Mouse (Mus musculus) monocyte, adult 2 months (primary cell): ENCODE data around the gene Map2k2.

Experiments
- DNase-seq, 2 experiments: peaks; one replicate each; pipeline ENCODE4 v3.0.0; 2022; ENCODE audit warnings: low spot score in 2 of 2, low read depth in 1 of 2

Gene Map2k2

GRCm38 (mm10) chr10:81094931-81095678 is 10.6 kb upstream of the Map2k2 start:
- no peak for DNase-seq

- peak; percentile 51 to 82 for DNase-seq
These were observed 502 bp downstream of the Map2k2 start for GRCm38 (mm10) chr10:81106113-81106721.

DNA sequence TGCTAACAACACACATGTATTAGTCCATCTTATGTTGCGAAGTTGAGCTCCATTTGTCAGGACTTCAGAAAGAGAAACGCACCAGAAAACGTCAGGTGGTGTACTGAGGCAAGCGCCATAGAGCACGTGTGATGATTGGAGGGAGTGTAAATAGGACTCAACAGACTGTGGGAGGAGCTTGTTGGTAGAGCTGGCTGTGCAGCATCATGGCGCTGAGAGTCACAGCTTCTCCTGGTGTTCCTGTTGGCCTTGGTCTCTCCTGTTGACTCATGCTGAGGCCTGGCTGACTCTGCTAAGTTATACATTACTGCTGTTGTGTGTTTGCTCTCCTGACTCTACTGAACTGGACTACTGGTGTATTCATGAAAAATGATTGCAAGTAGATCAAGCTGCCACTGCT is 7.2 kb downstream of the Map2k2 start:
- no peak for DNase-seq

DNA sequence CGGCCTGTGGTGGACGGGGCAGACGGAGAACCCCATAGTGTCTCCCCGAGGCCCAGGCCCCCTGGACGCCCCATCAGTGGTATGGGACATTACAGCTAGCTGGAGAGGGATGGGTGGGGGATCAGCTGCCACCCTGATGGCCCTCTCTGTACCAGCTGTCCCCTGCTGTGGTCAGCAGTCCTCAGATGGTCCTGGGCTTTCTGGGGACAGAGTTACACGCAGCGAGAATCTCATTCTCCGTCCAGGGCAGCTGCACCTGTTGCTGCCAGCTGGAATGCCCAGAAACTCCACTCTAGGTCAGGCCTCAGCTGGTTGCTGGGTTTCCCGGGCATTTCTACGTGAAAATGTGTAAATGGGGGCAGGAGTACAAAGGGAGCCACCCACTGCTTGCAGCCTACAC is 13.9 kb downstream of the Map2k2 start:
- no peak for DNase-seq

DNA sequence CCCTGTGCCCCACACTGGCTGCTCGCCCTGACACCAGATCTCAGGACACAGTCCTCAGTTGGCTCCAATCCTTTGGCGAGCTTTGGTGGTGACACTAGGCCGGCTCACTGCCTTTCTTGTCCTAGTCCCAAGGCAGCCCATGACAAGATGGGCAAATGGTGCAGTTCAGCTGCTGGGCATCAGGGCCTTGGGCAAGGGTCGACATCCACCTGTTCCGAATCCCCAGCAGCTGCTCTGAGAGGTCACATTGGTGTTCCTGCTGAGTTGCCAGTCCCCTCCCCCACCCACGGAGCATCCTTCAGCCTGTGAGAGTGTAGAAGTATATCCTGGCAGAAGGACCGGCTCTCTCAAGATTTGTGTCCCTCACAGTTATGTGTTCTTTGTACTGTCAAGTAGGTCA is 14.9 kb downstream of the Map2k2 start:
- DNase-seq, result no peak

DNA sequence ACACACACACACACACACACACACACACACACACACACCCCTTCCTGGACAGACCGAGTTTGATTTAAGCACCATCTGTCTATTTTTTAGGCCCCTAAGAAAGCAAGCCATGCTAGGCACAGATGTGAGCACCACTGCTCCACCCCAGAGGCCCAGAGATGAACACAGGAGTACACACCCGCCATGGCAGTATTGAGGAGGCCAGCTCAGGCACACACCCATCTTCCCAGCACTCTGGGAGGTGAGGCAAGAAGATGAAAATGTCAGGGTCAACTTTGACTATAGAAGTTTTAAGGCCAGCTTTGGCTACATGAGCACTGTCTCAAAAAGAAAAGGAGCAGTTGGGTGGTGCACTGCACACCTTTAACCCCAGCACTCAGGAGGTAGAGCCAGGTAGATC is 17.2 kb downstream of the Map2k2 start:
- DNase-seq, result no peak

GRCm38 (mm10) chr10:81123500-81123899 is 17.8 kb downstream of the Map2k2 start:
- no peak for DNase-seq

DNA sequence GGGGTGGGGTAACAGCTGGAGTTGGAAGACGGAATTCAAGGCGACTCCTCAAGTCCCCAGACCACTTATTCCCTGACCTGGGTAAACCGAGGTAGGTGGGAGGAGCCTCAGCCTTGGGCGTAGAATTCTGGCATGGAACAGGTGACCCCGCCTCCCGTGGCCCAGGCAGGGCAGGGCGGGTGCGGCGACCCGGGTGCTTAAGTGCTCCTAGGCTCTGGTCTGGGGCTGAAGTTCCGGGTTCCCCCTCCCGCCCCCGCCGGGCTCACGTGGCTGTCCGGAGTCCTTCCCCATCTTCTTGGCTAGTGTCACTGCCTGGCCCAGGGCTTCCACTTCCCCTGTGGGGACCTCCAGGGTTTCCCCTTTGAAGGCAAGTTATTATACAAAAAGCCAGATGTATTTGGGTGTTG is 28.5 kb downstream of the Map2k2 start:
- DNase-seq, result peak; percentile 77 to 89

DNA sequence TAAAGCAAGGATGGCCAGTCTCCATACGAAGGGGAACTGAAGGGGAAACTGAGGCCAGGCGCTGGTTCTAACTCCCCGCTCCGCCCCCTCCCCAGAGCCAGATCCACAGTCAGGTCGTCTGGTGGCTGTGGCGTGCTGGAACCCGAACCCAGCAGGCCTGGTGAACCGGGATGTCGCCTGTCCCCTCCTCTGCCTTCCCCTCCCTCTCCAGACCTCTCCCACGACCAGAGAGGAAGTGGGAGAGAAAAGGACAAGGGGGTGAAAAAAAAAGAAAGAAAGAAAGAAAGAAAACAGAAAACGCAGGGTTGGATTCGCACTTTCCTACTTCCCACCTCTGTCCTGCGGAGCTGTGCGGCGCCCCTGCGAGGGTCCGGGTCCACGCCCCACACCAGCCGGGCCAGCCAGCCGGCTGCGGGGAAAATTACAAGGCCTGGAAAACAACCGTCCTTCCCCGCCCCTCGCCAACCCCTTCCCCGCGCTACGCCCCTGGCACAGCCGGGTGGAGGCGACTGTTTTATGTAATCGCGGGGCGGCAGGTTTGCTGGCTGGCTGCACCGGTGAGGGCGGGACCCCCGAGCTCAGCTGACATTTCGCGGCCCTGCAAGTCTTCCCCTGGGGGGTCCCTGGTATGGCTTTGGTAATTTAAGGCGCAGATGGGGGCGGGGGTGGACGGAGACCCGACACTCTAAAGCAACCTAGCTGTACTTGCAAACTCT is 29.4 kb downstream of the Map2k2 start, which contains the start of gene Zbtb7a:
Gene Zbtb7a (plus strand): TSS at position 255 of the 716 bp plus-strand sequence.
- DNase-seq, result no peak

DNA sequence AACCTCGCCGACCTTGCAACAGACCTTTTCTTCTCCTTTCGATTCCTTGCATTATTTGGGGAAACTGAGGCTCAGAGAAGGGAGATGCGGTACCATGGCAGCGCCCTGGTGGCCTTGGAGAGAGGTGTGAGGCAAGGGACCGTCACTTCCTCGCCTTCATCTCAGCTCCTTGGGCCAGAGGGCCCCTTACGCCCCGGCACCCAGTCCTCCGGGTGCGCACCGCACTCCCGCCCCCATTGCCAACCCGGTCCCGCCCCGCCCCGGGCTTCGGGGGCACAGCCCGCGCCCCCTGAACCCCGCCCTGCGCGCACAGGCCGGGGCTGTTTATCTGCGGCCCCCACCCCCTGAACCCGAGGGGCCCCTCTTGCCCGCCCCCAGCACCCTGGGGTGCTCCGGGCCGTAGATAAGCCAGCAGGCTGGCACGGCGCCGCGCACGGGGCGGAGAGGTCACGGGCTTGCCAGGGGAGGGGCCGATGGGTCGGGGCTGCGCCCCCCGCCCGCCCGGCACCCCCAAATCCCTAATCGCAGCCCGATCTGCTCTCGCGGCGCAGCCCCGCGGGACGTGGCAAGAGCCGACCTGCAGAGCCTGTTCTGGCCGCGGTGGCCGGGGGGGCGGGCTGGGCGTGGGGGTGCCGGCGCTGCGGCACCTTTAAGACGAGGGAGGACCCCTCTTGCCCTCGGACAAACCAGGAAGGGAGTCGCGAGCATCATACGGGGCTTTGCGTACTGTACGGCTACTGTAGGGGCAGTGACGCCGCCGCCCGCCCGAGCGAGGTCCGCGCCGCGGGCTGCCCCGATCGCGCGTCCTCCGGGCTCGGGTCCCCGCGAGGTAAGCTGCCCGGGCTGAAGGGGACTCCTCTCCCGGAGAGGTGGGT is 30.4 kb downstream of the Map2k2 start:
- DNase-seq, result peak in 1 of 2 experiments; percentile 48

DNA sequence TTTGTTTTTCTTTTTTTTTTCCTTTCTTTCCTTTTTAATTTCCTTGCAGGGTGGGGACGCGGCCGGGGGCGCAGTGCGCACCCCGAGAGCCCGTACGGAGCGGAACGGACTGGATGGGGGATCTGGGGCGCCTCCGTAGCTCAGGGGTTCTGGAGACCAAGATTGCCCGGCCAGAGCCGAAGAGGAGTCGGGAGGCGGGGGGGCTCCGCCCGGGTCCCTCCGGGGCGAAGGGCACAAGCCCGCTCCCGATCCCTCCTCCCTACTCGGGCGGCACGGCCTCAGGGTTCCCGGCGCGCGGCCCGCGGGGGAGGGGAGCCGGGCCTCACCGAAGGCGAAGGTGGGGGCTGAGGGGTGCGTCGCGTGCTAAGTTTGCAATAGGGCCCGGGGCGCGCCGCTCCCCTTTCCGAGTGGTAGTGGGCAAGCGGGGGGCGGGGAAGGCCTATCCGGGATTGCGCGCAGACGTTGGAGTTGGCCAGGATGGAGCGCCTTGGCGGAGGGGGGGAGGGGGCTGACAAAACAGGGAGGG is 31.1 kb downstream of the Map2k2 start:
- peak; percentile 41 to 67 for DNase-seq

- DNase-seq, result peak; percentile 100
These were observed 31.8 kb downstream of the Map2k2 start for GRCm38 (mm10) chr10:81137252-81138130.

DNA sequence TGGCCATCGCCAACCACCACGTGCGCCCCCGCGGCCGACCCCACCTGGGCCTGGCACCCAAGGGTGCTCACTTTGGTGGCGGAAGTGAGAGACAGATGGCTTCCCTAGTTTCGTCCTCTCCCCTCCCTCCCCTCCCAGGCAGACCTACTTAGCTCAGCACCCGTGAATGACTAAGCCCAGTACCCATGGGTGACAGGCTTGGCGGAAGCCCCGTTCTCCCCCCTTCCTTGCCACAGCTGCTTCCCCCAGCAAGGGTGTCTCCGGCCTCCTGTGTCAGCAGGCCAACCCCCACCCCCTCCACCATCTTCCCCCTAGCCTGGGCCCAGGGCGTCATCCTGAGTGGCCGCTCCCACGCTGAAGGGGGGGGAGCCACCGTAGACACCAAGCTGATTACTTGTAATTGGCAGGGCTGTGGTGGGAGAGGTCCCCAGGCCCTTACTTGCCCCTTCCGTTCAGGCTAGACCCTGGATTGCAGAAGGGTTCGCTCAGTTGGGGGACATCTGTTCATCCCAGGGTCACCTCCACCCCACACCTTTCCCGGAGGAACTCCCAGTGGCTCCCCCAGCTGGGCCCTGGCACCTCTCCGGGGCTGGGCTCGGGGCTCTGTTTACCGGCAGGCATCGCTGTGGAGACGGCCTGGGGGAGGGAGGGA is 32.5 kb downstream of the Map2k2 start:
- DNase-seq, result peak in 1 of 2 experiments; percentile 65

- DNase-seq, result no peak
These were observed 33.3 kb downstream of the Map2k2 start for GRCm38 (mm10) chr10:81138821-81139528.

DNA sequence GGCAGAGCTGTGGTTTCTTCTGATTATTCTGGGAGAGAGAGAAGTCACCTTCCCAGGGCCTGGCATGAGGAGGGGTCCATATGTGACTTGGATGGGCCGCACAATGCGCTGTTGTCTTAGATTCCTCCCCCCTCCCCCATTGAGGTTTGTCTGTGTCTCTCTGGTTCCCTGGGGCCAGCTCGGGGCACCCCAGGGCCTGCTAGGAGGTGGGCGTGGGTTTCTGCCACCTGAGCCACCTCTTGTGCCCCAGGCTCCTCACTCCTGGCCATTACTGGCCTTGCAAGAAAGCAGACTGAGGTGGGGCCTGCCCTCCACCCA is 33.8 kb downstream of the Map2k2 start:
- DNase-seq, result no peak

DNA sequence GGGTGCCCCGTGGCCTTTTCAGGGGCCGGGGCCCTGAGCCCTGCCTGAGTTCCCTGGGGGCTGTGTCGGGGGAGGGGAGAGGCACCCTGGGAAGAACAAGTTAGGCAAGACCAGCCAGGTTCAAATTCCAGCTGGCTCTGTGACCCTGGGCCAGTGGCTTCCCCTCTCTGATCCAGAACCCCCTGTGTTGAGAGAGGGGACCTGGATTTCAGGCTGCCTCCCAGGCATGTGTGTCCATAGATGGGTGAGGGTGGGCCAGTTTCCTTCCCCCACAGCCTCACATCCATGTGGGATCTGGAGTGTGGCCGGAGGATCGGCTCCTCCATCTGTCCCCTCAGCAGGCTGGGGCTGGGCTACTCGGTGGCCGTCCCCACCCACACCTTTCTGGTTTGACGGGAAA is 34.3 kb downstream of the Map2k2 start:
- no peak for DNase-seq

DNA sequence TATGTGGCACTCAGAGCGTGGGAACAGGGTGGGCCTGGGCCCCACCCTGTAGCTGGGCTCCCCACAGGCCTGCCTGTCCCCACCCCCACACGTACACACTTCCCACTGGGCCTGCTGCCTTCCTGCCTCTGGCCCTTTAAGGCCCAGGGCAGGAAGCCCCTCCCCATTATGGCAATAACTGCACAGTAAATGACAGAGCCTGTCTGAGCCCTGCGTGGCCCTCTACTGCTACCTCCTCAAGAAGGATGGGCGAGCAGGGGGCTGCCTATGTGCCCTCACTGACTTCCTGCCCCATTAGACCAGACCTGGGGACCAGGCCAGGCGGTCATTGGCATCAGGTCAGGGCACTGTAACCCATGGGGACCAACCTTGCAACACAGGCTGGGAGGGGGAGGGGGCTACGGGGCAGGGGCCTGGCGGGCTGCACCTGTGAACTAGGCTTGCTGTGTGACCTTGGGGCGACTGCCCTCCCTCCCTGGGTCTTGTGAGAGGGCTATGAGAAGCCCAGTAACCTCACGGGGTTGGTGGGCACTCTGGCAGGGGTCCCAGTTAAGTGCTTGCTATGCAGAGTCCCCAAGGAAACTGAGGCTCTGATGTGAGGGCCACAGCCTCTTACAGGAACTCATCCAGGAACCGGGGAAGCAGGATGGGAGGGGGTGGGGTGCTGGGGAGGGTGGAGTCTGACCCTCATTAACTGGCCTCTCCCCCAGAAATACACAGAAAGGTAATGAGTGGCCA is 35.2 kb downstream of the Map2k2 start:
- no peak for DNase-seq
